Mouse (Mus musculus) MEL (cell line): Measurements from ENCODE around the gene Dhdh. TPM values are rescaled to one million over a fixed set of nuclear protein-coding genes. Genes with fewer than 3 reads are reported as not detected.

ENCODE experiments used
- DNase-seq: peaks from one replicate; pipeline ENCODE4 v3.0.0; 2011; ENCODE audit warnings: low read depth, low spot score
- H3K27ac ChIP-seq: 2 replicates; pipeline ENCODE4 v1.5.1; 2012; ENCODE audit warnings: low read depth, mild to moderate bottlenecking, control low read depth, low read length, moderate library complexity; ENCODE audit not compliant: control insufficient read depth
- H3K27me3 ChIP-seq, 2 experiments: fragments of 150-350 bp in 1 of 2; sonication (generic) in 1 of 2; 2 replicates each; pipeline ENCODE4 v1.6.1; 2012; ENCODE audit warnings: low read length in 2 of 2, mild to moderate bottlenecking in 2 of 2, improper control_type of control experiment in 1 of 2, moderate library complexity in 1 of 2; ENCODE audit not compliant: insufficient read depth in 2 of 2, control insufficient read depth in 1 of 2
- H3K36me3 ChIP-seq, 2 experiments: 2 replicates each; pipeline ENCODE4 v1.6.1; 2012 to 2014; ENCODE audit warnings: low read length in 2 of 2, improper control_type of control experiment in 1 of 2, inconsistent platforms in 1 of 2, mild to moderate bottlenecking in 1 of 2; ENCODE audit not compliant: insufficient read depth in 2 of 2, control insufficient read depth in 1 of 2
- H3K4me1 ChIP-seq, 2 experiments: fragments of 150-350 bp in 1 of 2; sonication (generic) in 1 of 2; 2 replicates each; pipeline ENCODE4 v1.6.1; 2012; ENCODE audit warnings: low read length in 2 of 2, improper control_type of control experiment in 1 of 2, mild to moderate bottlenecking in 1 of 2; ENCODE audit not compliant: insufficient read depth in 2 of 2, control insufficient read depth in 1 of 2
- H3K4me3 ChIP-seq, 2 experiments: fragments of 150-350 bp in 1 of 2; sonication (generic) in 1 of 2; 2 replicates each; pipeline ENCODE4 v1.5.1; 2012; ENCODE audit warnings: low read depth in 2 of 2, low read length in 2 of 2, mild to moderate bottlenecking in 2 of 2, moderate library complexity in 2 of 2, control low read depth in 1 of 2, improper control_type of control experiment in 1 of 2; ENCODE audit not compliant: control insufficient read depth in 1 of 2, insufficient read depth in 1 of 2
- H3K79me2 ChIP-seq: 2 replicates; pipeline ENCODE4 v1.6.1; 2012; ENCODE audit warnings: mild to moderate bottlenecking, low read length, moderate library complexity; ENCODE audit not compliant: control insufficient read depth, poor library complexity, insufficient read depth
- H3K9ac ChIP-seq: 2 replicates; pipeline ENCODE4 v1.6.1; 2012; ENCODE audit warnings: low read depth, mild to moderate bottlenecking, control low read depth, low read length, moderate library complexity; ENCODE audit not compliant: control insufficient read depth, poor library complexity, severe bottlenecking
- H3K9me3 ChIP-seq: fragments of 150-350 bp; sonication (generic); replicated peaks from 2 replicates; pipeline ENCODE4 v1.6.1; 2012; ENCODE audit warnings: mild to moderate bottlenecking, low read length, improper control_type of control experiment, moderate library complexity; ENCODE audit not compliant: insufficient read depth
- ETS1 ChIP-seq: IDR thresholded peaks from 2 replicates; pipeline ENCODE4 v1.6.1; 2012; ENCODE audit warnings: low read depth, mild to moderate bottlenecking, inconsistent platforms, low read length, improper control_type of control experiment, moderate library complexity
- GABPA ChIP-seq: IDR thresholded peaks from 2 replicates; pipeline ENCODE4 v1.6.1; 2012; ENCODE audit warnings: low read depth, mild to moderate bottlenecking, inconsistent platforms, low read length, improper control_type of control experiment, moderate library complexity
- JUND ChIP-seq: IDR thresholded peaks from 2 replicates; pipeline ENCODE4 v1.6.1; 2011; ENCODE audit warnings: low read depth, mild to moderate bottlenecking, improper control_type of control experiment, low read length
- KAT2A ChIP-seq: conservative IDR thresholded peaks from 2 replicates; pipeline ENCODE4 v1.6.1; 2012; ENCODE audit warnings: low read depth, low read length, improper control_type of control experiment, inconsistent platforms
- MXI1 ChIP-seq: IDR thresholded peaks from 2 replicates; pipeline ENCODE4 v1.6.1; 2011; ENCODE audit warnings: mild to moderate bottlenecking, low read depth, low read length, improper control_type of control experiment
- MYC ChIP-seq: IDR thresholded peaks from 2 replicates; pipeline ENCODE4 v1.6.1; 2011; ENCODE audit warnings: low read depth, mild to moderate bottlenecking, low read length, improper control_type of control experiment, moderate library complexity
- NELFE ChIP-seq: IDR thresholded peaks from 2 replicates; pipeline ENCODE4 v1.6.1; 2011; ENCODE audit warnings: low read depth, low read length, improper control_type of control experiment
- NRF1 ChIP-seq: IDR thresholded peaks from 2 replicates; pipeline ENCODE4 v1.6.1; 2014; ENCODE audit warnings: low read depth, mild to moderate bottlenecking, inconsistent platforms, low read length, improper control_type of control experiment, moderate library complexity; ENCODE audit not compliant: poor library complexity, insufficient read depth, severe bottlenecking
- POLR2A ChIP-seq, 2 experiments: IDR thresholded peaks; 2 replicates each; pipeline ENCODE4 v1.6.1; 2011 to 2012; ENCODE audit warnings: low read length in 2 of 2, mild to moderate bottlenecking in 2 of 2, control low read depth in 1 of 2, improper control_type of control experiment in 1 of 2, low read depth in 1 of 2, moderate library complexity in 1 of 2; ENCODE audit not compliant: control insufficient read depth in 1 of 2, insufficient read depth in 1 of 2, poor library complexity in 1 of 2
- RCOR1 ChIP-seq: IDR thresholded peaks from 2 replicates; pipeline ENCODE4 v1.6.1; 2012; ENCODE audit warnings: low read depth, mild to moderate bottlenecking, inconsistent platforms, low read length, improper control_type of control experiment
- SIN3A ChIP-seq: IDR thresholded peaks from 2 replicates; pipeline ENCODE4 v1.6.1; 2012; ENCODE audit warnings: low read length, improper control_type of control experiment, inconsistent platforms
- SMC3 ChIP-seq: IDR thresholded peaks from 2 replicates; pipeline ENCODE4 v1.6.1; 2011; ENCODE audit warnings: low read depth, low read length, improper control_type of control experiment
- TCF12 ChIP-seq: IDR thresholded peaks from 2 replicates; pipeline ENCODE4 v1.6.1; 2014; ENCODE audit warnings: low read depth, mild to moderate bottlenecking, inconsistent platforms, low read length, improper control_type of control experiment, moderate library complexity
- UBTF ChIP-seq: IDR thresholded peaks from 2 replicates; pipeline ENCODE4 v1.6.1; 2012; ENCODE audit warnings: low read depth, mild to moderate bottlenecking, inconsistent platforms, low read length, improper control_type of control experiment, moderate library complexity, borderline replicate concordance; ENCODE audit not compliant: insufficient read depth
- polyA plus RNA-seq, 2 experiments: library from polyadenylated mRNA; stranded (reverse) in 1 of 2; unstranded in 1 of 2; fragments of >175 nt in 1 of 2; fragments of >200 nt in 1 of 2; gene quantifications; 2 replicates each; pipeline versions ENCODE4 v1.2.1 to v1.2.4; 2012; ENCODE audit warnings: low replicate concordance in 2 of 2, low read depth in 1 of 2; ENCODE audit not compliant: insufficient read length in 2 of 2, insufficient read depth in 1 of 2, missing spikeins in 1 of 2
- total RNA-seq: library from RNA; depleted of rRNA; stranded (reverse); fragments of 300-350 nt; gene quantifications from 2 replicates; pipeline ENCODE4 v1.2.3, GENCODE M21; 2012

Gene Dhdh
- total and polyA plus RNA-seq, 3 experiments, result 0.08 to 1.6 TPM; not detected in 1

GRCm38 (mm10) chr7:45465549-45465948 lies 23.1 kb downstream of the Dhdh start:
- Histone ChIP-seq H3K9me3 (no peaks in the 10 kb centered on the region), H3K27ac (no peak overlapping the region), H3K79me2 (peaks cover 19% of the 10 kb centered on the region), H3K9ac (peak overlapping the region; percentile 83)
- DNase-seq, result no peak
- TF ChIP-seq NRF1 (no peak), UBTF (no peak)
- TF ChIP-seq, all 39 proteins: peak for 0
- Histone ChIP-seq H3K4me3 (peak overlapping the region; percentile 68 to 87), H3K4me1 (peaks cover 6 to 25% of the 10 kb centered on the region in 2 experiments), H3K36me3 (peaks cover 2 to 18% of the 10 kb centered on the region in 2 experiments; a peak in 3 of 4 replicates), H3K27me3 (no peaks in the 10 kb centered on the region)

- Histone ChIP-seq H3K36me3 (peaks cover 2 to 20% of the 10 kb centered on the region in 2 experiments; a peak in 3 of 4 replicates), H3K4me3 (no peak overlapping the region), H3K27ac (no peak overlapping the region), H3K4me1 (peaks cover 8 to 27% of the 10 kb centered on the region in 2 experiments), H3K27me3 (no peaks in the 10 kb centered on the region), H3K79me2 (peaks cover 22% of the 10 kb centered on the region), H3K9me3 (no peaks in the 10 kb centered on the region), H3K9ac (no peak overlapping the region)
- TF ChIP-seq TCF12 (no peak), RCOR1 (no peak), NELFE (no peak), JUND (no peak), KAT2A (no peak), SIN3A (no peak), GABPA (no peak), POLR2A (IDR thresholded peaks at IDR 0.05; ENCODE audit: control insufficient read depth in 1 of 2, insufficient read depth in 1 of 2, low read depth in 1 of 2, low read length in 2 of 2, poor library complexity in 1 of 2) (no peak), SMC3 (no peak), ETS1 (no peak), MXI1 (no peak), MYC (no peak)
- no peak for DNase-seq
Observed at GRCm38 (mm10) chr7:45465112-45465511, 23.5 kb downstream of the Dhdh start.
